Mouse (Mus musculus) liver (tissue): ENCODE results near the gene Med27.

Experiments
- DNase-seq: peaks from one replicate; pipeline ENCODE4 v3.0.0-alpha.2; 2020; ENCODE audit warnings: mixed read lengths

The Med27 gene

DNA sequence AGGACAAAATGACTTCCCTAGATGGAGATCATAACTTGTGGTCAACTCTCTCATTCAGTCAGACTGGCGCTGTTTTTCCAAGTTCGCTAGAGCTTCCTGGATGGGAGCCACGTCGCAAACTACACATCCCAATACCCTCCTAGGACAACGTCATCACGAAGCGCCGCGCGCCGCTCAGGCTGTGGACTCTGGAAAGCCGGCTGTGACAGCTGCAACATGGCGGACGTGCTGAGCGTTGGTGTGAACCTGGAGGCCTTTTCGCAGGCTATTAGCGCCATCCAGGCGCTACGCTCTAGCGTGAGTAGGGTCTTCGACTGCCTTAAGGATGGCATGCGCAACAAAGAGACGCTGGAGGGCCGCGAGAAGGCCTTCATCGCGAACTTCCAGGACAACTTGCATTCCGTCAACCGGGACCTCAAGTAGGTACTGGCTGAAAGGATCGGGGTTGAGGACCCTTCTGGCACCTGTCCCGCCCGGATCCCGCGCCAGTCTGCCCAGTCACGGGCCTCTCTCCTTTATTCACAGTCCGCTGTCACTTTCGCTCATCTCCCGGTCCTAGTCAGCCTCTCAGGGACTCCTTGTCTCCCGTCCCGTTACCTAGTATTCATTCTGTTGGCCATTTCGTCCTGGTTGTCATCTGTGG is at the start of gene Med27:
Med27 (plus strand) TSS at position 191 of the 643 bp plus-strand sequence.
- peak; percentile 92 for DNase-seq

DNA sequence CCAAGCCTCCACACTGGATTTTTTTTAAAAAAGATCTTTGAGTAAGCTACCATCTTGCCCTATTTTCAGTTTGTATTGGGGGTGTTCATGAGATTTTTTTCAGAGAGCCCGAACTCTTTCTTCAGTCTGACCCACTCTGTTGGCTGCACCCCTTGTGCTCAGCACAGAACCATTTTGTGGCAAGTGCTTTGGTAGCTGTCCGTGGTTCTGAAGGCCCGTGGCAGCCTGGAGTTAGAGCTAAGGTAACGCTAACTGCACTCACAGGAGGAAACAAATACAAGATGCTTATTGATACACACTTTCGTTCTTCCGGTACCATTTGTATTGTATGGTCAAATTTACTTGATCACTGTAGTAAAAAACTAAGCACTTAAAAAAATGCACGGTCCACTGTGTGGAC is 36.7 kb upstream of the Med27 start:
- peak; percentile 23 for DNase-seq

- no peak for DNase-seq
Measured at GRCm38 (mm10) chr2:29312058-29312457, 34.6 kb upstream of the Med27 start.

- no peak for DNase-seq
Measured at GRCm38 (mm10) chr2:29317906-29318470, 28.6 kb upstream of the Med27 start.

DNA sequence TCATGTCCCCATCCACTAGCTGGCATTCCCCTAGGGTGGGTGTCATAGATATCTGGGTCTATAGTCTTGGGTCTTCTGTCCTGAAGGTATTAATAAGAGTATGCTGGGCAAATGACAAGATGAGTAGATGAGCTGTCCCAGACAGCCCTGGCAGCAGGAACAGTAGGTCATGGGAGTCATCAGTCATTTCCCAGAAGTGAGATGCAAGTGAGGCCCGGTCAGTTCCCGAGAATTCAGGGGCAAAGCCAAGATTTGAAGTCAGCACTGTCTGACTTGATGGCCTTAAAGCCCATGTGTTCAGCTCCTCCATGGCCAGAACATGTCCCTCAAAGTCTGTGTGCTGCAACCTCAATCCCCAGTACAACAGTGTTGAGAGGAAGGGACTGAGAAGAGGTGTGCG is 28.0 kb upstream of the Med27 start:
- DNase-seq, result no peak

GRCm38 (mm10) chr2:29320229-29320751 is 26.3 kb upstream of the Med27 start:
- no peak for DNase-seq

GRCm38 (mm10) chr2:29320780-29321179 is 25.8 kb upstream of the Med27 start:
- no peak for DNase-seq

DNA sequence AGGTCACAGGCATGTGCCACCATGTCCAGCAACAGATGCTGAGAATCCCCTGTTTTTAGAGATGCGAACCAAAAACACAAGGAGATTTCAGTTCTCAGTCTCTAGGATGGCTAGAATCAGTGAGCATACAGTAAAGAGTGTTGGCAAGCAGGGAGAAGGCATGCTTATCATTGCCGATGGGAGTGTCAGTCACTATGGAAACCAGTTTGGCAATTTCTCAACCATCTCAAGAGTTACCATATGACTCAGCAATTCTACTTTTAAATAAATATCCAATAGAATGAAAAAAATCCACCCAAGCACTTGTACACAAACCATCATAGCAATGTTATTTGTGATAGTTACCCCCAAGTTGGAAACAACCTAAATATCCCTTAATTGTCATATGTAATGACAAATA is 22.2 kb upstream of the Med27 start:
- DNase-seq, result no peak

DNA sequence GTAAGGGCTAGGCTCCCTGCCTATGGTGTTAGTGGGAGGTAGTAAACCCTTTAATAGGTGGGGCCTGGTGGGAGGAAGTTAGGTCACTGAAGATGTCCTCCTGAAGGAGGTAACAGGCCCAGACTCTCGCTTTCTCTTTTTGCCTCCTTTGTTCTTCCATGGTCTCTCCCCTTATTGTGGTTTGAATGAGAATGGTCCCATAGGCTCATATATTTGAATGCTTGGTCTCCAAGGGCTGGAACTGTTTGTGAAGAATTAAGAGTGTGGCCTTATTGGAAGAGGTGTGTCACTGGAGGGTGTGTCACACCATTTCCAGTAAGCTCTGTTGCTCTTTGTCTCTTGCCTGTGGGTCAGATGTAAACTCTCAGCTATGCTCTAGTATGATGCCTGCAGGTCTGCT is 16.1 kb upstream of the Med27 start:
- DNase-seq, result no peak

DNA sequence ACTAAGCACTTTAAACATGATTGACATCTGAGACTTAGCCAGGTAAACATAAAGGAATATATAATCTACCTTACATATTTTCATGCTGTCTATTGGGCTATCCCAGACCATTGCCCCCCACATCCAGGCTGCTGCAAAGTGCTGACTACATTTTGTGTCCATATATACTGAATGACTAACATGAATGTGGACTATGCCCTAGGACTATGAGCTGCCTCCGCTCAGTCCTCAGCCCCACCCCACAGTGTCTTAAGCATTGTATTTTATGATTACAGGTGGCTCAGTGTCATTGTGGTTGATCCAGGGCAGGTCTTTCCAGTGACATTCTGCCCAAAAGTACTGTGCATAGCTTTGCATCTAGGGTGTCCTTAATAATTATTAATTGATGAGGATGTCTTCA is 8.2 kb upstream of the Med27 start:
- DNase-seq, result no peak

DNA sequence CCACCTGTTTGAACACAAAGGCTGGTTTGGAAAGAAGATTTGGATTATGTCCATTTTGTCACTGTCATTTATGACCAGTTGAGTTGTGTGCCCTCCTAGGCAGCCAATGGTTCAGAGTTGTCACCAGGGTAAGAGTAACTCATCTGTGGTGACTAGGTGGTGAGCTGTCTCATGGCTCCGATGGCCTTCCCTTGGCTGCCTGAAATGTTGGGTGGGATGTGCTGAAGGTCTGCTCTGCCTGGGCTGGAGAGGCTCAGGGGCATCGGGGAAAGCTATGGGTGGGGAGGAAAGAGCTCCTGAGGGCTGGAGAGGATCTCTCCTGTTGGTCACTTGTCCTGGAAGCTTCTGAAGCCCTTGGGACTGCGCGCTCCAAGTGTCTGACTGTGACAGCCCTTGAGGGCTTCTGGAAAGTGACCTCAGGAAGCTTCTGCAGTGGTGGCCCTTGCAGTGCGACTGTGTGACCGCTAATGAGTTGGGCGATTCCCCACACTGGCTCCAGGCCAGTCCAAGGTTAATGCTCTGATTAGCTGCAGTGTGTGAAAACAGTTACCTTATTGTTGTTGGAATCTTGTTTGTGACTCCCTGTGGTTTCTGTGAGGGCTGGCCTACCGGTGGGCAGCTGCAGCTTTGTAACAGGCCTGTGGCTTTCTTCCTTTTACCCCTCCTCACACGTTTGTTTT is 12.2 kb downstream of the Med27 start:
- DNase-seq, result no peak

DNA sequence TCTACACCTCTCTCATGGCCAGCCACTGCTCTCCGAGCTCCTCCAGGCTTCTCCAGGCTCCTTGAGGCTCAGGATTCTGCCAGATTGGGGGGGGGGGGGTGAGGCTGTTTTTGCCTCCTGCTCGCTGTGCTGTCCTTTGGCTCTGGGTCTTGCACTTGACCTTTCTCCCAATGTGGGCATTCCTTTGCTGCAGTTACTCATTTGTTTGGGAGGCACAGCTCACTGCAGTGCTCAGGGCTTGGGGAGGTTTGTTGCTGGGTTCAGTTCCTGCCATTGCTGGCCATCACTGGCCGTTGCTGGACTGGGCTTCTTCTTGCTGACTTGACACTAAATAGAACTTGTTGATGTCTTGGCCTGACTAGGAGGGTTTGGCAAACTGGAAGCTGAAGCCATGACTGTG is 14.3 kb downstream of the Med27 start:
- DNase-seq, result no peak

- no peak for DNase-seq
Measured at GRCm38 (mm10) chr2:29365000-29365695, 18.5 kb downstream of the Med27 start.

GRCm38 (mm10) chr2:29368730-29369129 is 22.1 kb downstream of the Med27 start:
- no peak for DNase-seq

DNA sequence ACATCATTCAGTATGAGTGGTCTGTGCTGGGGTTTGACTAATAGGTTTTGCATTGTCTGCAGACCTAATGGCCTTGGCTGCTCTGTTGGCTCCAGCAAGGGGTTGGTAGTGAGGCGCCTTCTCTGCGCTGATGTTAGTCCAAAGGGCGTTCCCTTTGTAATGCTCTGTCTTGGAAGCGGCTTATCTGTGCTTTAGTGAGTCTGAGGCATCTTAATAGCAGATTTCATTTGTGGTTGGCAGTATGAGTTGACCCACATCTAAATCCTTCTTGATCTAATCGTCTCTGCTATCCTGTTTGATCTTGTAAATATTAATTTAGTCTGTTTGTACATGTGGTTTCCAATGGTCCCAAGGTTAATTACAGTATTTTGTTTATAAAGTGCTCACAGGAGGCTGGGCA is 25.6 kb downstream of the Med27 start:
- no peak for DNase-seq

GRCm38 (mm10) chr2:29381683-29382082 is 35.1 kb downstream of the Med27 start:
- DNase-seq, result no peak

DNA sequence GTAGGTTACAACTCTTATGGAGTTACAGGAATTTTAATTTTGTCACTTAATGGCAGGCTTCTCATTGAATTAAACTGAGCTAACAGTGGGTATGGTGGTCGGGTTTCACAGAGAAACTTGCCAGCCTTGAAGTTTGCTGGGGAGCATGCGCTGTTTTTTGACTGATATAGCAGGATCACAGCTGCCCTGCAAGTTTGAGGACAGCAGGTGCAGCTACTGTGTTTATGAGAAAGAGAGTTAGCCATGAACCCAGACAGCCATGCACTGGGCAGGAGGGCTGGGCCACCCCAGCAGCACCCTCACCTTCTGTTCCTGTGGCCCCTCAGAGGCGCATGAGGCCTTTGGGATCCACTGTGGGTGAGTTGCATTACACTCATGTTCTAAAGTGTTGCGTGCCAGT is 36.0 kb downstream of the Med27 start:
- DNase-seq, result no peak

DNA sequence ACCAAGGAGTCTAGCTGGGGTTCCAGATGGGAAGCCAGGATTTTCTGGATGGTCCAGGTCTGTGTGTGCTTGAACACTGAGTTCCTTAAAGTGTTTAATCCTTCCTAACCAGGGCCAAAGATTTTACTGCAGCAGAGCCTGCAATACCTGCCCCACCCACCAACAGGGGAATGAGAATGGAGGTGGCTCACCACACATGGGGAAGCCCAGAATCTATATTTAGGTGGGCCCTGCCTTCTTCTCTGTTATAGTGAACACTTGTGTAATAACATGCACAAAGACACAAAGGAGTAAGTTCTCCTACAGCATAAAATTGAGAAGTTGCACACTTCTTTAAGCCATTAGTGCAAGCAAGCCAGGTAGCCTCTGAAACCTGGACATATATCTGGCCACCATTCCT is 36.5 kb downstream of the Med27 start:
- no peak for DNase-seq

GRCm38 (mm10) chr2:29385405-29385804 is 38.8 kb downstream of the Med27 start:
- no peak for DNase-seq

- DNase-seq, result no peak
Measured at GRCm38 (mm10) chr2:29387268-29387667, 40.6 kb downstream of the Med27 start.

DNA sequence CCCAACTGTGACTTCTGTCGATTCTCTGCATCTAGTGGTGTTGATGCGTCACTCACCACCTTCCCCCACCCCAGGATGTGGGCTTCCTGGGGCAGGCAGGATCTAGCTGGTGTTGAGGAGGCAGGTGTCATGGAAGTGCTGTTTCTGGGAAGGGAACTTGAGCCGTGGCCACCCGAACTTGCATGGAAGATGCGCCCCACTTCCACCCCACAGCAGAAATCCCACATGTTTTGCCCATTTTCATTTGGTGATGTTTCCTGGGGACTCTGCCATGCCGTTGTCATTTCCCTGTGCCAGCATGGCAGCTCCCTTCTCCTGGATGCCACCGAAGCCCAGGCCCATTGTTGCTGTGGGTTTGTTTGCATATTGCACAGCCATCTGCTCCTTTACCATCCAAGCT is 42.3 kb downstream of the Med27 start:
- DNase-seq, result no peak

- DNase-seq, result no peak
Measured at GRCm38 (mm10) chr2:29391086-29391485, 44.5 kb downstream of the Med27 start.

- DNase-seq, result no peak
Measured at GRCm38 (mm10) chr2:29391996-29392395, 45.4 kb downstream of the Med27 start.

- DNase-seq, result no peak
Measured at GRCm38 (mm10) chr2:29400234-29400633, 53.6 kb downstream of the Med27 start.
